Mouse (Mus musculus) liver, embryonic 12.5 days (tissue): ENCODE measurements at regions not wholly inside any gene's neighbourhood (a gene's known extent, or its start where the extent isn't known, plus 50 kb on each side); places are given as distances from the start of the nearest gene placed in this dataset.

Experiments
- ATAC-seq: fragments of 200-750 bp; cut with Nextera tagmentation; 2 replicates; pipeline ENCODE4 v1.8.0; 2017; ENCODE audit warnings: moderate number of reproducible peaks, mild to moderate bottlenecking, moderate library complexity
- H3K27ac ChIP-seq: fragments of 300-500 bp; sonication (generic); 2 replicates; pipeline ENCODE4 v1.5.1; 2016; ENCODE audit warnings: mild to moderate bottlenecking
- H3K27me3 ChIP-seq: fragments of 300-500 bp; sonication (generic); replicated peaks from 2 replicates; pipeline ENCODE4 v1.6.1; 2016; ENCODE audit warnings: mild to moderate bottlenecking, moderate library complexity
- H3K36me3 ChIP-seq: fragments of 300-500 bp; sonication (generic); 2 replicates; pipeline ENCODE4 v1.6.1; 2016; ENCODE audit warnings: mild to moderate bottlenecking, moderate library complexity
- H3K4me1 ChIP-seq: fragments of 300-500 bp; sonication (generic); 2 replicates; pipeline ENCODE4 v1.6.1; 2016
- H3K4me2 ChIP-seq: fragments of 300-500 bp; sonication (generic); 2 replicates; pipeline ENCODE4 v1.6.1; 2016; ENCODE audit warnings: mild to moderate bottlenecking, moderate library complexity
- H3K4me3 ChIP-seq: fragments of 300-500 bp; sonication (generic); 2 replicates; pipeline ENCODE4 v1.5.1; 2016; ENCODE audit warnings: mild to moderate bottlenecking, moderate library complexity
- H3K9ac ChIP-seq: fragments of 300-500 bp; sonication (generic); 2 replicates; pipeline ENCODE4 v1.6.1; 2016; ENCODE audit warnings: mild to moderate bottlenecking, moderate library complexity
- H3K9me3 ChIP-seq: fragments of 300-500 bp; sonication (generic); replicated peaks from 2 replicates; pipeline ENCODE4 v1.6.1; 2016; ENCODE audit warnings: mild to moderate bottlenecking, moderate library complexity
- WGBS: fragments of 180-500 bp; shearing (Covaris S2); methylation state at CpG from one replicate; pipeline ENCODE4 v1.1.7; 2016; ENCODE audit not compliant: insufficient replicate concordance; 5-methylcytosine and 5-hydroxymethylcytosine counted together

GRCm38 (mm10) chr1:81671142-81671541, 561.8 kb upstream of the Gm9747 start:
- H3K4me1 ChIP-seq = no peaks in the 10 kb centered on the region
- H3K27ac ChIP-seq = no peak overlapping the region
- H3K27me3 ChIP-seq = no peaks in the 10 kb centered on the region
- no peaks in the 10 kb centered on the region for H3K9me3 ChIP-seq
- no peak for ATAC-seq
- whole genome bisulfite sequencing = 64% methylated on average over 2 of the region's 2 CpGs
- H3K4me2 ChIP-seq = no peak overlapping the region
- H3K9ac ChIP-seq = no peak overlapping the region
- no peak overlapping the region for H3K4me3 ChIP-seq
- H3K36me3 ChIP-seq = no peaks in the 10 kb centered on the region

DNA sequence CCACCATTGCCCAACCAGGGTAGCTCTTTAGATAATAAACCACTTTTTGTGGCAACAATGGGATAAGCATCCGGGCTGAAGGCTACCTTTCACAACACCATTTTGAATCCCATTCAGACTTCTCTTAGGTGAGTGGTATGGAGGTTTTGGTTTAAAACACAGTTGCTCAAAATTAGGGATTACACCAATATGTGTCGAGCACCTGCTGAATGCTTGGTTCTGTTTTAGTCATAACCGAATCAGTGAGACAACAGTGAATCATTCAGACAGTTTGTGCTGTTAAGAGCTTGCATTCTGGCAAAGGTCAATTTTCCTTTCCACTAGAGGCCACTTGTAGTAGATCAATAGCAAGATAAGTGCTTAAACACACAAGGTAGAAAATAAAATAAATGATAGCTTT, 561.2 kb upstream of the Gm9747 start:
- Histone ChIP-seq H3K36me3 (no peaks in the 10 kb centered on the region), H3K4me2 (no peak overlapping the region), H3K4me3 (no peak overlapping the region), H3K9me3 (no peaks in the 10 kb centered on the region), H3K4me1 (no peaks in the 10 kb centered on the region), H3K27me3 (no peaks in the 10 kb centered on the region), H3K27ac (no peak overlapping the region), H3K9ac (no peak overlapping the region)
- 60% methylated on average over 3 of the region's 3 CpGs for WGBS
- ATAC-seq = no peak

GRCm38 (mm10) chr1:81675576-81676342, 557.2 kb upstream of the Gm9747 start:
- no peak for ATAC-seq
- WGBS = 64% methylated on average over 5 of the region's 5 CpGs
- no peak overlapping the region for H3K9ac ChIP-seq

DNA sequence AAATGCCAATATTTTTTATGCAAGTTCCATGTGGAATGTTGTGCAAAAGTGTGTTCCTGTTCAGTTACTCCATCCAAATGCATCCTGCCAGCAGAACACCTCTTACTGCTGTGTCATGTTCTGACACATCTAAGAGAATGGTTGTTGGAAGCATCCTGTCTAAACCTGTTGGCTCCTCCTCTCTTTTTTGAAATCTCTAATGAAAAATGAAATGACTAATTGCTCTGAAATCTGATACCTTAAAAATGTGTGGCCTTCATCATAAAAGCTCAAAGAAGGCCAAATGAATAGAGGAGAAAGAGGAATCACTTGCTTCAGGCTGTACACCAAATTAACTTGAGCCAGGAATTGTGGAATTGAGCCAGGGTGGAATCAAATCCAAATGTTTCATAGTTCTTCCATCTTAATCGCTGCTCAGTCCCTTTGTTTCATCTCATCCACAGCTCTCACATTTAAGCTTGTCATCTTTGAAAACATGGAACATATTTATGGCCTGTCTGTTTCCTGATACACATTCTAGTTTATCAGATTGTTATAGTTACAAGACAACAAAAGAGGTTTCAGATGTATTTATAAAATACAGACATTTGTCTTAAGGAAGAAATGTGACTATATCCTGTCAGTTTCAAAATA, 555.0 kb upstream of the Gm9747 start:
- no peaks in the 10 kb centered on the region for H3K36me3 ChIP-seq
- H3K4me2 ChIP-seq = no peak overlapping the region
- WGBS = 37% methylated on average over 1 of the region's 1 CpGs
- no peak for ATAC-seq
- H3K27me3 ChIP-seq = no peaks in the 10 kb centered on the region
- H3K9ac ChIP-seq = no peak overlapping the region
- no peak overlapping the region for H3K27ac ChIP-seq
- no peaks in the 10 kb centered on the region for H3K9me3 ChIP-seq
- H3K4me1 ChIP-seq = no peaks in the 10 kb centered on the region
- H3K4me3 ChIP-seq = no peak overlapping the region

More at GRCm38 (mm10) chr1:81675576-81676342, 557.2 kb upstream of the Gm9747 start:
- H3K9me3 ChIP-seq = no peaks in the 10 kb centered on the region
- H3K4me3 ChIP-seq = no peak overlapping the region
- H3K27me3 ChIP-seq = no peaks in the 10 kb centered on the region
- H3K36me3 ChIP-seq = no peaks in the 10 kb centered on the region
- H3K4me2 ChIP-seq = no peak overlapping the region
- no peak overlapping the region for H3K27ac ChIP-seq
- no peaks in the 10 kb centered on the region for H3K4me1 ChIP-seq

DNA sequence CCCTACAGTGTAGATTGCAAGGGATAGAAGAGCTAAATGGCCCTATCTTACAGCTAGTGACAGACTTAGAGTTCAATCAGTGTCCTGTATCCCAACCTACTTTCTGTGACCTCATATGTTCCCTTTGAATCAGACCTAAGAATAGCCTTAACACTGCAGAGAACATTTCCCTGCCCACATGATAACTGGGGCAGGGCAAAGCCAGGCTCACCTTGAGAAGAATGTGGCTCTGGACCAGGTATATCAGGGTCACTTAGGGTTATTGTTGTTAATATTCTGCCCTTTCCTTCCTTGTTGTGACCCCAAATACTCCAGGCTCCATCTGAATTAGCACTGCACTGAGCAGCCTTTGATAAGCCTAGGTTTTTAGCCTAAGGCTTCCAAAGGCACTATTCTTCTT, 536.8 kb upstream of the Gm9747 start:
- H3K27ac ChIP-seq = no peak overlapping the region
- ATAC-seq = no peak

GRCm38 (mm10) chr1:81709169-81709568, 523.7 kb upstream of the Gm9747 start:
- H3K27me3 ChIP-seq = no peaks in the 10 kb centered on the region
- WGBS = 65% methylated on average over 4 of the region's 4 CpGs
- no peak for ATAC-seq

More for the DNA sequence above, 536.8 kb upstream of the Gm9747 start:
- no peaks in the 10 kb centered on the region for H3K27me3 ChIP-seq
- no peaks in the 10 kb centered on the region for H3K36me3 ChIP-seq
- H3K4me1 ChIP-seq = no peaks in the 10 kb centered on the region
- H3K4me3 ChIP-seq = no peak overlapping the region
- H3K9me3 ChIP-seq = no peaks in the 10 kb centered on the region
- no peak overlapping the region for H3K4me2 ChIP-seq
- H3K9ac ChIP-seq = no peak overlapping the region

DNA sequence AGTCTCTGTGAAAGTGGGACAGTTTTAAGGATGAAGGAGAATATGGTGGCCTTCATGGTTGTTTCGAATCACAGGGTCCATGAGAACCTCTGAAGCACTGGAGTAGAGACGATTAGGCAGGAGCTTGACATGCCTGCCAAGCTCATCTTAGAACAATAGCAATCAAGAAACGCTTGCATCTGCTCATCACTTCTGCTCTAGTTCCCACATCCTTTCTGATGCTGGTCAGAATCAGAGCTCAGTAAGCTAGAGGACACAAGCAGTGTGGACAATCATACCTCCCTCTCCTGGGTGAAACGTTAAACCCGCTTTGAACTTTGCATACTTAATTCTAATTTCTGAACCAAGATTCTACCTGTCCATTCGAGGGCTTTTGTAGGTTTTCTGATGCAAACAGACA, 515.8 kb upstream of the Gm9747 start:
- Histone ChIP-seq H3K9ac (no peak overlapping the region), H3K4me3 (no peak overlapping the region), H3K4me1 (no peaks in the 10 kb centered on the region), H3K27me3 (no peaks in the 10 kb centered on the region), H3K4me2 (no peak overlapping the region), H3K36me3 (no peaks in the 10 kb centered on the region), H3K9me3 (no peaks in the 10 kb centered on the region), H3K27ac (no peak overlapping the region)
- WGBS = 67% methylated on average over 6 of the region's 6 CpGs
- ATAC-seq = no peak

More at GRCm38 (mm10) chr1:81709169-81709568, 523.7 kb upstream of the Gm9747 start:
- Histone ChIP-seq H3K4me2 (no peak overlapping the region), H3K36me3 (no peaks in the 10 kb centered on the region), H3K27ac (no peak overlapping the region), H3K9ac (no peak overlapping the region), H3K4me3 (no peak overlapping the region), H3K9me3 (no peaks in the 10 kb centered on the region), H3K4me1 (no peaks in the 10 kb centered on the region)

- Histone ChIP-seq H3K27ac (no peak overlapping the region), H3K9me3 (no peaks in the 10 kb centered on the region), H3K9ac (no peak overlapping the region), H3K36me3 (no peaks in the 10 kb centered on the region), H3K4me1 (no peaks in the 10 kb centered on the region), H3K4me2 (no peak overlapping the region), H3K4me3 (no peak overlapping the region), H3K27me3 (no peaks in the 10 kb centered on the region)
- no peak for ATAC-seq
These were observed 514.7 kb upstream of the Gm9747 start for GRCm38 (mm10) chr1:81718233-81718632.

GRCm38 (mm10) chr1:81724859-81725258, 508.1 kb upstream of the Gm9747 start:
- Histone ChIP-seq H3K4me3 (no peak overlapping the region), H3K36me3 (no peaks in the 10 kb centered on the region), H3K27ac (no peak overlapping the region), H3K27me3 (no peaks in the 10 kb centered on the region), H3K9me3 (no peaks in the 10 kb centered on the region), H3K9ac (no peak overlapping the region), H3K4me2 (no peak overlapping the region), H3K4me1 (no peaks in the 10 kb centered on the region)
- ATAC-seq = no peak
- WGBS = 64% methylated on average over 2 of the region's 2 CpGs

GRCm38 (mm10) chr1:81726268-81727132, 506.4 kb upstream of the Gm9747 start:
- Histone ChIP-seq H3K27ac (no peak overlapping the region), H3K4me3 (no peak overlapping the region), H3K27me3 (no peaks in the 10 kb centered on the region), H3K9ac (no peak overlapping the region), H3K4me2 (no peak overlapping the region), H3K4me1 (no peaks in the 10 kb centered on the region), H3K9me3 (no peaks in the 10 kb centered on the region), H3K36me3 (no peaks in the 10 kb centered on the region)
- WGBS = 65% methylated on average over 2 of the region's 2 CpGs
- no peak for ATAC-seq

DNA sequence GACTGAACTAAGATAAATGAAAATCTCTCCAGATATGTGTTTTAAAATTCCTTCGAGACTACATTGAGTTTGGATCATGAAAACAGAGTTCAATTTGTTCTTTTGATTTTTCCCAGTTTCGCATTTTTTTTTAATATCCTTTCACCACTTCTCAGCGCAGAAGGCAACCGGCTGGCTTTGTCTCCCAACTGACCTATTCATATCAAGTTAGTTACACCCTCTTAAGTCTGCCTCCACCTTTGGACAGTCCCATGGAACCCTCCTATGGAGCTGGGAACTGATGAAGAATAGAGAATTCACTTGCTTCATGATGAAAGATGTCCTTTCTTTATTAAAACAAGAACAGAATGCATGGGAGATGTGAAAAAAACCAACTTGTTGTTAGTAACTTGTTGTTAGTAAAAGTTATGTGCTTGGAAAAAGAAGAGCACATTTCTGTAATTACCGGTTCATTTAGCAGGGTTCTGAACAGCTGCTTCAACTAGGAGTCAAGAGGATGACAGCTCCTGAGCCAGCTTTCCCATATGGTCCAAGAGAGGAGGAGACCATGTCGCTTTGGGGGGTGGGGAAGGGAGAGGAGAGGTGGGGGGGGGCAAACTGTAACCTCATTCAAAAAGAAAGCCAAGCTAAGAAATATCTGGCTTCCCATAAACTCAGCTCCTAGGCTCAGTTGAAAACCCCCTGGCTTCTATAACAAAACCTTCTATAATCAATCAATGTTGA, 495.6 kb upstream of the Gm9747 start:
- Histone ChIP-seq H3K27ac (no peak overlapping the region), H3K4me3 (no peak overlapping the region), H3K4me2 (no peak overlapping the region), H3K9ac (no peak overlapping the region), H3K27me3 (no peaks in the 10 kb centered on the region), H3K4me1 (no peaks in the 10 kb centered on the region), H3K9me3 (no peaks in the 10 kb centered on the region), H3K36me3 (no peaks in the 10 kb centered on the region)
- WGBS = 65% methylated on average over 6 of the region's 6 CpGs
- ATAC-seq = no peak

DNA sequence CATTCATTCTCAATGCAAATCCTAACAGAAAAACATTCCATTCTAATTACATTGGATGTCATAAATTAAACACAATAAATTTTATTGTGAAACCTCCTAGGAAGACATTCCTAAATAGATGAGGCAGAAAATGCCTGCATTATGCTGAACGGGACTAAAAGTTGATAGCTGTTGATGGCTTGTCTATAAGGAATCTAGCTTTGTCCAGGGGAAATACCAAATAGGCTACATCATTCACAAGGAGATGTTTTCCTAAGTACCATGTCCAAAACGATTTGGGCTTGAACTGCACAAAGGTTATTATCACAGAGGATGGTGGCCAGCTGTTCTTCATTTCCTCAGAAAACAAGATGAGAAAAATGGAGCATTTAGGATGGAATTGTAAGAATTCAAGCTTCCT, 494.5 kb upstream of the Gm9747 start:
- no peak overlapping the region for H3K4me3 ChIP-seq
- no peak overlapping the region for H3K9ac ChIP-seq
- no peaks in the 10 kb centered on the region for H3K9me3 ChIP-seq
- 48% methylated on average over 2 of the region's 2 CpGs for WGBS
- no peak overlapping the region for H3K27ac ChIP-seq
- H3K4me2 ChIP-seq = no peak overlapping the region
- no peaks in the 10 kb centered on the region for H3K4me1 ChIP-seq
- H3K36me3 ChIP-seq = no peaks in the 10 kb centered on the region
- no peak for ATAC-seq
- no peaks in the 10 kb centered on the region for H3K27me3 ChIP-seq
